Mouse (Mus musculus): ENCODE measurements around the gene Dcaf10.

The Dcaf10 gene

GRCm38 (mm10) chr4:45419051-45419450, 77.2 kb downstream of the Dcaf10 start:
- peak; percentile 66 for DNase-seq (ENCODE audit: low read depth, low spot score)

- no peak for DNase-seq (ENCODE audit: low read depth, low spot score)
Observed at GRCm38 (mm10) chr4:45420733-45421132, 78.8 kb downstream of the Dcaf10 start.

GRCm38 (mm10) chr4:45421519-45422260, 79.8 kb downstream of the Dcaf10 start:
- no peak for DNase-seq (ENCODE audit: low read depth, low spot score)

- no peak for DNase-seq (ENCODE audit: low read depth, low spot score)
Observed at GRCm38 (mm10) chr4:45422640-45423039, 80.7 kb downstream of the Dcaf10 start.

GRCm38 (mm10) chr4:45423406-45423805, 81.5 kb downstream of the Dcaf10 start:
- DNase-seq (ENCODE audit: low read depth, low spot score), result peak; percentile 82

GRCm38 (mm10) chr4:45426724-45427457, 85.0 kb downstream of the Dcaf10 start:
- DNase-seq (ENCODE audit: low read depth, low spot score), result peak; percentile 73
